Mouse (Mus musculus): ENCODE measurements around the gene Pqlc2. TPM values are rescaled to one million over a fixed set of nuclear protein-coding genes. Genes with fewer than 3 reads are reported as not detected.
A peak's percentile ranks its signal among the peaks of the same experiment; 100 is the strongest.

The Pqlc2 gene
- polyA plus RNA-seq, 1 experiment: 0.82 TPM

GRCm38 (mm10) chr4:139310899-139311701, 592 bp upstream of the Pqlc2 start:
- Histone ChIP-seq H3K4me1 (ENCODE audit: control insufficient read depth) (peaks cover 33% of the 10 kb centered on the region), H3K27me3 (ENCODE audit: control insufficient read depth) (peaks cover 18% of the 10 kb centered on the region)
- TF ChIP-seq GATA1 (IDR thresholded peaks at IDR 0.05; ENCODE audit: low read length) (no peak), TAL1 (IDR thresholded peaks at IDR 0.05; ENCODE audit: low read length) (no peak)

DNA sequence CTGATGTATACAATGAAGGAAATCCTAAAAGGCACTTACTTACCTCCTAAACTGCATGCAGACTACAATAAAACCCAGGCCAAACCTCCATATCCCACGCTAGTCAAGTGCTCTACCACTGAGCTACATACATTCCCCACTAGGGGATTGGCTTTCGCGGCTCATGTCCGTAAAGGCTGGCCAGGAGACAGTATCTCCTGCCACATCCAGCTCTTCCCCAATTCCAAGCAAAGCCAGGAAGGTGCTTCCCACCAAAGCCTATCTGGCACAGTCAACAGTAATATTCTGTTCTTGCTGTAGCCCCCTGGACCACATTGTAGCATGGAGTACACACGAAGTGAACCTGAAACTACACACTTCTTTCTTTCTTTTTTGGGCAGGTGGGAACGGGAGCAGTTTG, 857 bp downstream of the Pqlc2 start:
- TF ChIP-seq GATA1 (IDR thresholded peaks at IDR 0.05; ENCODE audit: low read length) (no peak), TAL1 (IDR thresholded peaks at IDR 0.05; ENCODE audit: low read length) (no peak)
- peaks cover 23% of the 10 kb centered on the region for H3K36me3 ChIP-seq (ENCODE audit: control insufficient read depth)
- H3K4me3 ChIP-seq (replicated peaks): peak overlapping the region; percentile 84
- H3K4me1 ChIP-seq (ENCODE audit: control insufficient read depth): peaks cover 35% of the 10 kb centered on the region
- H3K27me3 ChIP-seq (ENCODE audit: control insufficient read depth): peaks cover 18% of the 10 kb centered on the region
- no peaks in the 10 kb centered on the region for H3K9me3 ChIP-seq (ENCODE audit: control insufficient read depth, low read length)

More at GRCm38 (mm10) chr4:139310899-139311701, 592 bp upstream of the Pqlc2 start:
- Histone ChIP-seq H3K9me3 (ENCODE audit: control insufficient read depth, low read length) (no peaks in the 10 kb centered on the region), H3K4me3 (replicated peaks) (peak overlapping the region; percentile 84), H3K36me3 (ENCODE audit: control insufficient read depth) (peaks cover 14% of the 10 kb centered on the region)

- H3K27me3 ChIP-seq (ENCODE audit: control insufficient read depth): peaks cover 18% of the 10 kb centered on the region
- TF ChIP-seq GATA1 (IDR thresholded peaks at IDR 0.05; ENCODE audit: low read length) (no peak), TAL1 (IDR thresholded peaks at IDR 0.05; ENCODE audit: low read length) (no peak)
- H3K36me3 ChIP-seq (ENCODE audit: control insufficient read depth): peaks cover 16% of the 10 kb centered on the region
- peaks cover 35% of the 10 kb centered on the region for H3K4me1 ChIP-seq (ENCODE audit: control insufficient read depth)
- no peaks in the 10 kb centered on the region for H3K9me3 ChIP-seq (ENCODE audit: control insufficient read depth, low read length)
- H3K4me3 ChIP-seq (replicated peaks): no peak overlapping the region
Measured at GRCm38 (mm10) chr4:139307916-139308315, 2.6 kb downstream of the Pqlc2 start.

DNA sequence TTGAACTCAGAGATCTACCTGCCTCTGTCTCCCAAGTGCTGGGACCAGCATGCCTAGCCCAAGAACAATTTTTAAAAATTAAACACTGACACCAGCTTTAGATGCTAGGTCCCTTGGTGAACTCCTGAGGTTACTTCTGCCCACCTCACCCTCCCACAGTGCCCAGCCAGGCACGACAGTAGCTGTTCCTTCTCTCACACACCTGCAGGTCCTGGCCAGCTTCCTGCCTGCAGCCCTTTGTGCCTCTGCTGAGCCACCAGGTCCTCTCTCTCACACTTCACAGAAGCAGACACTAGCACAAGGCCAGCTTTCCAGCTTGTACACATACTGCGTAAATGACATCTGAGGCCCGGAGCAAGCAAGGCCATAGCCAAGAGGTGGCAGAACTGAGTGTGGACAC, 5.0 kb downstream of the Pqlc2 start:
- Histone ChIP-seq H3K27me3 (ENCODE audit: control insufficient read depth) (peaks cover 5% of the 10 kb centered on the region; the same call in 1 of the 2 replicates), H3K9me3 (ENCODE audit: control insufficient read depth, low read length) (no peaks in the 10 kb centered on the region), H3K4me1 (ENCODE audit: control insufficient read depth) (peaks cover 18% of the 10 kb centered on the region), H3K4me3 (replicated peaks) (no peak overlapping the region), H3K36me3 (ENCODE audit: control insufficient read depth) (peaks cover 33% of the 10 kb centered on the region)
- TF ChIP-seq GATA1 (IDR thresholded peaks at IDR 0.05; ENCODE audit: low read length): no peak
- no peak for TF ChIP-seq TAL1 (IDR thresholded peaks at IDR 0.05; ENCODE audit: low read length)

DNA sequence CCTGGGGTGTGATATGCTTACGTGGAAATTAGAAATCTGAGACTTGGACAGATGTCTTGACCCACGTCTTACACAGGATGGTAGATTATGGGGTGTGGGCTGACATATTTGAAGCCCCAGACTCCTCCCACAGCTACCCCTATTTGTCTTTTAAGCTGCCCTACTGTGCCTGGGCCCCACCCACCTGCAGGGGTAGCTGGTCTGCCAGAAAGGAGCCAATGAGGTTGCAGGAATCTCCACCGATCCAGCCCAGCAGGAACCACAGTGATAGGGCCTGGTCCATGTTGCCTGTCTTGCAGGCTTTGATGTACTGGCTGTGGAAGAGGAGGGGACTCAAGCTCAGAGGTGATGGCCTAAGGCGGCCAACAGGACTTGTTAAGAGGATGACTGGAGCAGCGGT, 8.3 kb downstream of the Pqlc2 start:
- H3K36me3 ChIP-seq (ENCODE audit: control insufficient read depth): peaks cover 42% of the 10 kb centered on the region

DNA sequence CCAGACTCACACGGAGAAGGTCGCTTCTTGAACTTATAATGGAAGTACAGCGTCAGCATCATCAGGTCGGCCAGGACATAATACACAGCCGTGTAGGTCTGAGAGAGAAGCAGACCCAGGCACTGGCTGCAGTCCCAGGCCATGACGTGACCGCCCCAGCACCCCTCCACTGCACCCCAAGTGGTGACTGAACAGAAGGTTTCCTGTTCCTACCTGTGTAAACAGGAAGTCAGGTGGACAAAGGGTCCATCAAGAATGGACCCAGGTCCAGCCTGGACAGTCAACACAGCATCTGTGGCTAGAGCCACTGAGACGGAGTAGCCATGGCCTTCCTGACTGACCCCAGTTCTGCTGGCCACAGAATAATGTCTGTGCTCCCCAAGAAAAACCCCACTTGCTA, 8.7 kb downstream of the Pqlc2 start:
- peaks cover 42% of the 10 kb centered on the region for H3K36me3 ChIP-seq (ENCODE audit: control insufficient read depth)
- peaks cover 6% of the 10 kb centered on the region for H3K4me1 ChIP-seq (ENCODE audit: control insufficient read depth)
- H3K4me3 ChIP-seq (replicated peaks): no peak overlapping the region
- H3K27me3 ChIP-seq (ENCODE audit: control insufficient read depth): no peaks in the 10 kb centered on the region
- TF ChIP-seq GATA1 (IDR thresholded peaks at IDR 0.05; ENCODE audit: low read length): no peak
- TF ChIP-seq TAL1 (IDR thresholded peaks at IDR 0.05; ENCODE audit: low read length): no peak
- H3K9me3 ChIP-seq (ENCODE audit: control insufficient read depth, low read length): no peaks in the 10 kb centered on the region

More for the DNA sequence above, 8.3 kb downstream of the Pqlc2 start:
- Histone ChIP-seq H3K27me3 (ENCODE audit: control insufficient read depth) (no peaks in the 10 kb centered on the region), H3K9me3 (ENCODE audit: control insufficient read depth, low read length) (no peaks in the 10 kb centered on the region), H3K4me3 (replicated peaks) (no peak overlapping the region), H3K4me1 (ENCODE audit: control insufficient read depth) (peaks cover 6% of the 10 kb centered on the region)
- TF ChIP-seq GATA1 (IDR thresholded peaks at IDR 0.05; ENCODE audit: low read length): no peak
- TF ChIP-seq TAL1 (IDR thresholded peaks at IDR 0.05; ENCODE audit: low read length): no peak

GRCm38 (mm10) chr4:139298671-139299366, 11.7 kb downstream of the Pqlc2 start:
- TF ChIP-seq TAL1 (IDR thresholded peaks at IDR 0.05; ENCODE audit: low read length) (no peak), GATA1 (IDR thresholded peaks at IDR 0.05; ENCODE audit: low read length) (no peak)
- Histone ChIP-seq H3K4me1 (ENCODE audit: control insufficient read depth) (peaks cover 2% of the 10 kb centered on the region; the same call in 1 of the 2 replicates), H3K36me3 (ENCODE audit: control insufficient read depth) (peaks cover 26% of the 10 kb centered on the region), H3K4me3 (replicated peaks) (no peak overlapping the region), H3K9me3 (ENCODE audit: control insufficient read depth, low read length) (no peaks in the 10 kb centered on the region), H3K27me3 (ENCODE audit: control insufficient read depth) (no peaks in the 10 kb centered on the region)

DNA sequence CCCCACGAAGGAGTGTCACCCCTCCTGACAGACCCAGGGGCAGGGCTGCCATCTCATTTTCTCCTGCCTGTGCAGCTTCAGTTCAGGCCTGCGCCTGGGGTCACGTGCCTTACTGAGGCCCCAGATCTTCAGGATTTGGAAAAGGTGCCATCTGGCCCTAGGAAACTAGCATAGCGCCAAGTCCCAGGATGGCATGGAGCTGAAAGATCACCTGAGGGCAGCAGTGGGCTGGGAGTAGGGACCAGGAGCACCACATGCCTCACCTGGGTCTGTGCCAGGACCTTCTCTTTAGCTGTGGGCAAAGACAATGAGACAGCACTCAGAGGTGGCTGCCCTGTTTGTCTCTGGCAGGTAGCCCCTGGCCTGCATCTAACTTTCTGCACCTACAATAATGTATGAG, 12.9 kb downstream of the Pqlc2 start:
- H3K36me3 ChIP-seq (ENCODE audit: control insufficient read depth): peaks cover 26% of the 10 kb centered on the region
- H3K4me1 ChIP-seq (ENCODE audit: control insufficient read depth): peaks cover 2% of the 10 kb centered on the region; the same call in 1 of the 2 replicates
- TF ChIP-seq TAL1 (IDR thresholded peaks at IDR 0.05; ENCODE audit: low read length) (no peak), GATA1 (IDR thresholded peaks at IDR 0.05; ENCODE audit: low read length) (no peak)
- H3K4me3 ChIP-seq (replicated peaks): no peak overlapping the region
- no peaks in the 10 kb centered on the region for H3K9me3 ChIP-seq (ENCODE audit: control insufficient read depth, low read length)
- no peaks in the 10 kb centered on the region for H3K27me3 ChIP-seq (ENCODE audit: control insufficient read depth)

GRCm38 (mm10) chr4:139292038-139292437, 18.5 kb downstream of the Pqlc2 start:
- Histone ChIP-seq H3K36me3 (ENCODE audit: control insufficient read depth) (peaks cover 51% of the 10 kb centered on the region), H3K4me3 (replicated peaks) (no peak overlapping the region), H3K9me3 (ENCODE audit: control insufficient read depth, low read length) (no peaks in the 10 kb centered on the region), H3K27me3 (ENCODE audit: control insufficient read depth) (no peaks in the 10 kb centered on the region), H3K4me1 (ENCODE audit: control insufficient read depth) (no peaks in the 10 kb centered on the region; the same call in none of the 2 replicates)
- TF ChIP-seq TAL1 (IDR thresholded peaks at IDR 0.05; ENCODE audit: low read length) (no peak), GATA1 (IDR thresholded peaks at IDR 0.05; ENCODE audit: low read length) (no peak)

Measured in erythroblast, embryonic 14.5 days (primary cell).